Mouse (Mus musculus): ENCODE measurements around the gene BC037034. TPM values are rescaled to one million over a fixed set of nuclear protein-coding genes. Genes with fewer than 3 reads are reported as not detected.

Gene BC037034
- polyA plus RNA-seq (2014; fragmentation: Illumina TruSeq; extraction: RNeasy Lipid Tissue Mini Kit (QIAGEN cat#74804); ENCODE audit: low read depth, low replicate concordance) = 3.5 TPM

GRCm38 (mm10) chr5:138263260-138264206 lies at the start of gene BC037034:
TSS of gene BC037034 (minus strand) at chr5:138264033.

GRCm38 (mm10) chr5:138279585-138280424 lies 16.0 kb upstream of the BC037034 start, which contains the start of the genes Gm43720, Gpc2 and Stag3:
TSS of gene Gm43720 (minus strand) at chr5:138279958.
TSS of gene Gpc2 (minus strand) at chr5:138280005.
TSS of gene Stag3 (plus strand) at chr5:138280240.

GRCm38 (mm10) chr5:138272409-138272923 lies 8.6 kb upstream of the BC037034 start, which contains the start of gene Gal3st4:
TSS of gene Gal3st4 (minus strand) at chr5:138272840.

GRCm38 (mm10) chr5:138255353-138256093 lies 8.3 kb downstream of the BC037034 start, which contains the start of gene Lamtor4:
TSS of gene Lamtor4 (plus strand) at chr5:138255482.

GRCm38 (mm10) chr5:138225700-138226099 lies 38.1 kb downstream of the BC037034 start, which contains the start of gene Nxpe5:
TSS of gene Nxpe5 (plus strand) at chr5:138225898.

Other genes starting within 250 kb of the BC037034 start
- gene Smok3a, start 242.8 kb downstream of the BC037034 start, polyA plus RNA-seq (2014; fragmentation: Illumina TruSeq; extraction: RNeasy Lipid Tissue Mini Kit (QIAGEN cat#74804); ENCODE audit: low read depth, low replicate concordance) = 7.5 TPM
- gene Smok3b, start 242.6 kb downstream of the BC037034 start, polyA plus RNA-seq (2014; fragmentation: Illumina TruSeq; extraction: RNeasy Lipid Tissue Mini Kit (QIAGEN cat#74804); ENCODE audit: low read depth, low replicate concordance) = 7.3 TPM
- 5.5 TPM for gene Smok3c, start 210.8 kb downstream of the BC037034 start, polyA plus RNA-seq (2014; fragmentation: Illumina TruSeq; extraction: RNeasy Lipid Tissue Mini Kit (QIAGEN cat#74804); ENCODE audit: low read depth, low replicate concordance)
- 16.2 TPM for gene Zkscan1, start 178.9 kb downstream of the BC037034 start, polyA plus RNA-seq (2014; fragmentation: Illumina TruSeq; extraction: RNeasy Lipid Tissue Mini Kit (QIAGEN cat#74804); ENCODE audit: low read depth, low replicate concordance)
- 109 TPM for gene Zscan21, start 147.1 kb downstream of the BC037034 start, polyA plus RNA-seq (2014; fragmentation: Illumina TruSeq; extraction: RNeasy Lipid Tissue Mini Kit (QIAGEN cat#74804); ENCODE audit: low read depth, low replicate concordance)
- gene Zfp113, start 108.3 kb downstream of the BC037034 start, polyA plus RNA-seq (2014; fragmentation: Illumina TruSeq; extraction: RNeasy Lipid Tissue Mini Kit (QIAGEN cat#74804); ENCODE audit: low read depth, low replicate concordance) = 6.7 TPM
- 89.9 TPM for gene Cops6, start 103.0 kb downstream of the BC037034 start, polyA plus RNA-seq (2014; fragmentation: Illumina TruSeq; extraction: RNeasy Lipid Tissue Mini Kit (QIAGEN cat#74804); ENCODE audit: low read depth, low replicate concordance)
- gene Ap4m1, start 92.0 kb downstream of the BC037034 start, polyA plus RNA-seq (2014; fragmentation: Illumina TruSeq; extraction: RNeasy Lipid Tissue Mini Kit (QIAGEN cat#74804); ENCODE audit: low read depth, low replicate concordance) = 10.5 TPM
- gene Mcm7, start 91.6 kb downstream of the BC037034 start, polyA plus RNA-seq (2014; fragmentation: Illumina TruSeq; extraction: RNeasy Lipid Tissue Mini Kit (QIAGEN cat#74804); ENCODE audit: low read depth, low replicate concordance) = 62.1 TPM
- gene Taf6, start 76.6 kb downstream of the BC037034 start, polyA plus RNA-seq (2014; fragmentation: Illumina TruSeq; extraction: RNeasy Lipid Tissue Mini Kit (QIAGEN cat#74804); ENCODE audit: low read depth, low replicate concordance) = 14.1 TPM
- 2.8 TPM for gene Cnpy4, start 76.5 kb downstream of the BC037034 start, polyA plus RNA-seq (2014; fragmentation: Illumina TruSeq; extraction: RNeasy Lipid Tissue Mini Kit (QIAGEN cat#74804); ENCODE audit: low read depth, low replicate concordance)
- gene Mblac1, start 69.7 kb downstream of the BC037034 start, polyA plus RNA-seq (2014; fragmentation: Illumina TruSeq; extraction: RNeasy Lipid Tissue Mini Kit (QIAGEN cat#74804); ENCODE audit: low read depth, low replicate concordance) = 0.32 TPM
- 0.14 TPM for gene Nxpe5, start 38.1 kb downstream of the BC037034 start, polyA plus RNA-seq (2014; fragmentation: Illumina TruSeq; extraction: RNeasy Lipid Tissue Mini Kit (QIAGEN cat#74804); ENCODE audit: low read depth, low replicate concordance)
- gene Lamtor4, start 8.6 kb downstream of the BC037034 start, polyA plus RNA-seq (2014; fragmentation: Illumina TruSeq; extraction: RNeasy Lipid Tissue Mini Kit (QIAGEN cat#74804); ENCODE audit: low read depth, low replicate concordance) = 0.27 TPM
- gene Gal3st4, start 8.8 kb upstream of the BC037034 start, polyA plus RNA-seq (2014; fragmentation: Illumina TruSeq; extraction: RNeasy Lipid Tissue Mini Kit (QIAGEN cat#74804); ENCODE audit: low read depth, low replicate concordance) = not detected
- gene Gm43720, start 15.9 kb upstream of the BC037034 start, polyA plus RNA-seq (2014; fragmentation: Illumina TruSeq; extraction: RNeasy Lipid Tissue Mini Kit (QIAGEN cat#74804); ENCODE audit: low read depth, low replicate concordance) = 0.03 TPM
- 3.1 TPM for gene Gpc2, start 16.0 kb upstream of the BC037034 start, polyA plus RNA-seq (2014; fragmentation: Illumina TruSeq; extraction: RNeasy Lipid Tissue Mini Kit (QIAGEN cat#74804); ENCODE audit: low read depth, low replicate concordance)
- 511 TPM for gene Stag3, start 16.2 kb upstream of the BC037034 start, polyA plus RNA-seq (2014; fragmentation: Illumina TruSeq; extraction: RNeasy Lipid Tissue Mini Kit (QIAGEN cat#74804); ENCODE audit: low read depth, low replicate concordance)
- gene Pvrig, start 77.9 kb upstream of the BC037034 start, polyA plus RNA-seq (2014; fragmentation: Illumina TruSeq; extraction: RNeasy Lipid Tissue Mini Kit (QIAGEN cat#74804); ENCODE audit: low read depth, low replicate concordance) = not detected
- 8.2 TPM for gene Zfp157, start 177.4 kb upstream of the BC037034 start, polyA plus RNA-seq (2014; fragmentation: Illumina TruSeq; extraction: RNeasy Lipid Tissue Mini Kit (QIAGEN cat#74804); ENCODE audit: low read depth, low replicate concordance)